Mouse (Mus musculus) bone marrow, adult 2 months (tissue): Measurements from ENCODE around the gene Chgb.

ENCODE experiments used
- CTCF ChIP-seq: fragments of 200-500 bp; IDR thresholded peaks from 2 replicates; pipeline ENCODE4 v1.5.1; 2011; ENCODE audit warnings: low read length, control low read depth; ENCODE audit not compliant: control insufficient read depth, insufficient read depth
- POLR2A ChIP-seq: fragments of 200-500 bp; IDR thresholded peaks from 2 replicates; pipeline ENCODE4 v1.6.1; 2011; ENCODE audit warnings: low read depth, mild to moderate bottlenecking, control low read depth, low read length, borderline replicate concordance; ENCODE audit not compliant: control insufficient read depth

GRCm38 (mm10) chr2:132781439-132782068, 476 bp downstream of the Chgb start:
- TF ChIP-seq POLR2A (no peak), CTCF (no peak)
